Mouse (Mus musculus): Measurements from ENCODE around the gene Cpsf2.
"Not testable (repeated sequence)": the region's sequence is repeated elsewhere in the genome, so short reads cannot be mapped to it uniquely, and the experiment has no call there.

Cpsf2 gene

GRCm38 (mm10) chr12:101975601-101976571, at the start of gene Cpsf2:
Gene Cpsf2, plus strand, starts transcription at chr12:101975988.
- DNase-seq (ENCODE audit: low spot score): peak; percentile 28

- no peak for DNase-seq (ENCODE audit: low spot score)
These were observed 47.4 kb upstream of the Cpsf2 start for GRCm38 (mm10) chr12:101928423-101928822.

- DNase-seq (ENCODE audit: low spot score): no peak
These were observed 40.6 kb upstream of the Cpsf2 start for GRCm38 (mm10) chr12:101935223-101935622.

- DNase-seq (ENCODE audit: low spot score): no peak
These were observed 38.2 kb upstream of the Cpsf2 start for GRCm38 (mm10) chr12:101937572-101937971.

- DNase-seq (ENCODE audit: low spot score): no peak
These were observed 27.8 kb upstream of the Cpsf2 start for GRCm38 (mm10) chr12:101947986-101948385.

- DNase-seq (ENCODE audit: low spot score): no peak
These were observed 27.0 kb upstream of the Cpsf2 start for GRCm38 (mm10) chr12:101948801-101949200.

GRCm38 (mm10) chr12:101955821-101956220, 20.0 kb upstream of the Cpsf2 start:
- not testable (repeated sequence) for DNase-seq (ENCODE audit: low spot score)

GRCm38 (mm10) chr12:101957079-101957941, 18.5 kb upstream of the Cpsf2 start:
- DNase-seq (ENCODE audit: low spot score): no peak

GRCm38 (mm10) chr12:101957942-101958544, 17.7 kb upstream of the Cpsf2 start, which contains the start of gene Atxn3:
Gene Atxn3, minus strand, starts transcription at chr12:101958246.
- DNase-seq (ENCODE audit: low spot score): peak; percentile 96

GRCm38 (mm10) chr12:101958556-101958955, 17.2 kb upstream of the Cpsf2 start:
- no peak for DNase-seq (ENCODE audit: low spot score)

GRCm38 (mm10) chr12:101958960-101959780, 16.6 kb upstream of the Cpsf2 start:
- DNase-seq (ENCODE audit: low spot score): not testable (repeated sequence)

GRCm38 (mm10) chr12:101971311-101971710, 4.5 kb upstream of the Cpsf2 start:
- no peak for DNase-seq (ENCODE audit: low spot score)

GRCm38 (mm10) chr12:101972230-101972629, 3.6 kb upstream of the Cpsf2 start:
- DNase-seq (ENCODE audit: low spot score): no peak

GRCm38 (mm10) chr12:101974571-101974970, 1.2 kb upstream of the Cpsf2 start:
- DNase-seq (ENCODE audit: low spot score): no peak

- no peak for DNase-seq (ENCODE audit: low spot score)
These were observed 604 bp upstream of the Cpsf2 start for GRCm38 (mm10) chr12:101975167-101975600.

- no peak for DNase-seq (ENCODE audit: low spot score)
These were observed 1.0 kb downstream of the Cpsf2 start for GRCm38 (mm10) chr12:101976651-101977403.

- DNase-seq (ENCODE audit: low spot score): no peak
These were observed 1.7 kb downstream of the Cpsf2 start for GRCm38 (mm10) chr12:101977404-101977915.

- DNase-seq (ENCODE audit: low spot score): no peak
These were observed 2.4 kb downstream of the Cpsf2 start for GRCm38 (mm10) chr12:101978162-101978561.

GRCm38 (mm10) chr12:101978588-101978987, 2.8 kb downstream of the Cpsf2 start:
- no peak for DNase-seq (ENCODE audit: low spot score)

GRCm38 (mm10) chr12:101979213-101979750, 3.5 kb downstream of the Cpsf2 start:
- no peak for DNase-seq (ENCODE audit: low spot score)
